Mouse (Mus musculus) C2C12 (cell line): ENCODE results near the gene Dhdh. TPM values are rescaled to one million over a fixed set of nuclear protein-coding genes. Genes with fewer than 3 reads are reported as not detected.
A peak's percentile ranks its signal among the peaks of the same experiment; 100 is the strongest.

Experiments used
- H3K27me3 ChIP-seq: one replicate; pipeline ENCODE4 v1.6.1; 2011; ENCODE audit not compliant: control insufficient read depth, insufficient read depth, insufficient read length
- H3K36me3 ChIP-seq: one replicate; pipeline ENCODE4 v1.6.1; 2011; ENCODE audit not compliant: control insufficient read depth, insufficient read depth
- H3K4me3 ChIP-seq: one replicate; pipeline ENCODE4 v1.5.1; 2011; ENCODE audit warnings: mild to moderate bottlenecking, control low read depth; ENCODE audit not compliant: poor library complexity, insufficient read depth, severe bottlenecking
- H3K79me2 ChIP-seq: one replicate; pipeline ENCODE4 v1.6.1; 2011; ENCODE audit not compliant: control insufficient read depth, insufficient read depth
- H3K79me3 ChIP-seq: one replicate; pipeline ENCODE4 v1.6.1; 2011; ENCODE audit warnings: low read depth, control low read depth
- H3ac ChIP-seq: one replicate; pipeline ENCODE3; 2011; ENCODE audit warnings: low read depth; ENCODE audit not compliant: control insufficient read depth, insufficient read length
- CEBPB ChIP-seq: IDR thresholded peaks from one replicate; pipeline ENCODE4 v1.6.1; 2011; ENCODE audit warnings: low read depth, mild to moderate bottlenecking, control low read depth, moderate library complexity
- CTCF ChIP-seq: IDR thresholded peaks from one replicate; pipeline ENCODE4 v1.5.1; 2011; ENCODE audit not compliant: control insufficient read depth, insufficient read depth, insufficient read length
- FOSL1 ChIP-seq: IDR thresholded peaks from one replicate; pipeline ENCODE4 v1.8.0; 2011; ENCODE audit warnings: mild to moderate bottlenecking, low read length; ENCODE audit not compliant: poor library complexity, insufficient read depth, severe bottlenecking
- MAX ChIP-seq: IDR thresholded peaks from one replicate; pipeline ENCODE4 v1.6.1; 2011; ENCODE audit warnings: mild to moderate bottlenecking, control low read depth
- MYOD1 ChIP-seq: IDR thresholded peaks from one replicate; pipeline ENCODE4 v1.6.1; 2011; ENCODE audit warnings: low read depth; ENCODE audit not compliant: control insufficient read depth, insufficient read length
- MYOG ChIP-seq: IDR thresholded peaks from one replicate; pipeline ENCODE4 v1.6.1; 2011; ENCODE audit not compliant: control insufficient read depth, insufficient read length; ENCODE audit errors: extremely low read depth
- USF1 ChIP-seq: IDR thresholded peaks from one replicate; pipeline ENCODE4 v1.6.1; 2011; ENCODE audit warnings: low read depth, mild to moderate bottlenecking, control low read depth, moderate library complexity
- microRNA-seq: library from miRNA; unstranded; fragments of <30 nt; microRNA quantifications from one replicate; pipeline ENCODE4, GENCODE M21; 2019; ENCODE audit warnings: borderline microRNAs expressed
- polyA plus RNA-seq: library from polyadenylated mRNA; unstranded; fragments of >200 nt; fragmentation: generic; extraction: Trizol; gene quantifications from one replicate; pipeline ENCODE4 v1.2.1, GENCODE M21; 2012; ENCODE audit warnings: missing spikeins

The Dhdh gene
- polyA plus RNA-seq, 1 experiment, result 0.07 TPM

DNA sequence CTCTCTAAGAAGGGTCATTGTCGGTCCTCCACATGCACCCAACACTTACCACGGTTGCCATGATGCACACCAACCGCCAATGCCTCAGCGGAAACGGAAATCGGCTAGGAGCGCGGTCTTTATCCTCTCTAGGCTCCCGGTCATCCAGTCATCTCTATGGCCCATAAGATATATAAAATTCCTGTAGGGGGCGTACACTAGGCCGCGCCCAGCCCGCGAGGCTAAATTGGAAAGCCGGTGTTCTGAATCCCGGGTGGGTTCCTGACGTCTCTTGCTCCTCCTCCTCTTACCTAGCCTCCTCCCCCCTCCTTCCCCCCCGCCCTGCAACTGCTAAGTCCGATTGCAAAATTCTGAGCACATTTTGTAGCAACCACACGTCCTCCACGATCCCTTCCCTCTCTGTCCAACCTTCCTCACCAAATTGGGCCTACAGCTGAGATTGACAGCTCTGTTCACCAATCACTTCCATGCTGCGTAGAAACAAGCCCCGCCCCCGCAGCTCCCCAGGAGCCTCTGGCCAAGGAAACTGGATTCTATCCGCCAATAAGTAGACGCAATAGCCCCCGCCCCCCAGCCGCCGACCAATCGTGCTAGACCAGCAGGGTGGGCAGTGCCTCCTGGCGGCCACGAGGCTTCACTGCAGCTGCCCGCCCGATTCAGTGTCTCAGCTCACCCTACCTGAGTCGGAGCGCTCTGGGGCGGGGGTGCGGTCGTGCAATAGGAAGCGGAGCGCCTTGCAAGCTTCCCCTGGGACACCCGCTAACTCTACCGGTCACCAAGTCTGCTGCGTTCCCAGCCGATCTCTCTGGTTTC is 54.2 kb downstream of the Dhdh start, which contains the start of gene Gys1:
Gys1 (plus strand) TSS at position 642 of the 813 bp plus-strand sequence.
- Histone ChIP-seq H3K79me3 (peaks cover 36% of the 10 kb centered on the region), H3K4me3 (peak within 1 kb of the TSS; percentile 89), H3K36me3 (peaks cover 13% of the 10 kb centered on the region), H3K79me2 (peaks cover 75% of the 10 kb centered on the region), H3ac (peak within 1 kb of the TSS; percentile 91), H3K27me3 (no peaks in the 10 kb centered on the region)
- TF ChIP-seq MYOD1, result no peak
- no peak for TF ChIP-seq FOSL1
- peak; percentile 87 for TF ChIP-seq CEBPB
- TF ChIP-seq CTCF, result peak; percentile 98
- no peak for TF ChIP-seq MAX
- no peak for TF ChIP-seq MYOG
- no peak for TF ChIP-seq USF1

DNA sequence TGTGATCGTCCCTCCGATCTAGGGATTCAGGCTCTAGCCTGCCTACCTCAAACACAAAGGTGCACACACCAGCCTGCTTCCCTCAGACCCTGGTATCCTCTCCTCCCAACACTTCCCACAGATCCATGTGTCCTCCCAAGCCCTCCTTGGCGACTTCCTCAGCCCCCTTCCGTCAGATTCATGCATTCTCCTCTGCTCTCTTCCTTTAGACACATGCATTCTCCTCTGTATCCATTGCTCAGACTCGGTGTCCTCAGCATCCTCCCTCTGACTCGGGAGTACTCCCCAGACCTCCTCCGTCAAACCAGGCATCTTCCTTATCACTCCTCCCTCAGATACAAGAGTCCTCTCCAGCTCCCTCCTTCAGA is 54.8 kb downstream of the Dhdh start:
- Histone ChIP-seq H3K4me3 (peak overlapping the region; percentile 89), H3K79me2 (peaks cover 81% of the 10 kb centered on the region), H3K36me3 (peaks cover 18% of the 10 kb centered on the region), H3K79me3 (peaks cover 39% of the 10 kb centered on the region), H3ac (peak overlapping the region; percentile 91), H3K27me3 (no peaks in the 10 kb centered on the region)
- TF ChIP-seq MYOG, result no peak
- TF ChIP-seq MAX, result no peak
- TF ChIP-seq CEBPB, result no peak
- no peak for TF ChIP-seq FOSL1
- TF ChIP-seq USF1, result no peak
- no peak for TF ChIP-seq MYOD1
- no peak for TF ChIP-seq CTCF

DNA sequence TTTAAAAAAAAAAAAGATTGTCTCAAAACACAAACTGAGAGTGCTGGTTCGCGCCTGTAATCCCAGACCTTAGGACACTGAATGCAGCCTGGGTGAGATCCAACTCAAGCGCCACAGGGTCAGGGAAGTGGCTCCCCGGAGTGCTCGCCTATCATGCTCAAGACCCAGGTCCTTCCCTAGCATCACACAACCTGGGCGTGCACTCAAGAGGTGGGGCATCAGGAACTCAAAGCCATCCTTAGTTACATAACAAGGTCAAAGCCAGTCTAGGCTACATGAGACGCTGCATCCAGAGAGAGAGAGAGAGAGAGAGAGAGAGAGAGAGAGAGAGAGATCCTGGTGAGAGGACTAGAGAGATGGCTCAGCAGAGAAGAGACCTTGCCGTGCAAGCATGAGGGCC is 62.0 kb downstream of the Dhdh start:
- Histone ChIP-seq H3ac (no peak overlapping the region), H3K79me2 (peaks cover 47% of the 10 kb centered on the region), H3K36me3 (peaks cover 45% of the 10 kb centered on the region), H3K27me3 (no peaks in the 10 kb centered on the region), H3K4me3 (no peak overlapping the region), H3K79me3 (peaks cover 22% of the 10 kb centered on the region)
- TF ChIP-seq CTCF (no peak), MAX (no peak), MYOG (no peak), FOSL1 (no peak), USF1 (no peak), MYOD1 (no peak), CEBPB (no peak)

DNA sequence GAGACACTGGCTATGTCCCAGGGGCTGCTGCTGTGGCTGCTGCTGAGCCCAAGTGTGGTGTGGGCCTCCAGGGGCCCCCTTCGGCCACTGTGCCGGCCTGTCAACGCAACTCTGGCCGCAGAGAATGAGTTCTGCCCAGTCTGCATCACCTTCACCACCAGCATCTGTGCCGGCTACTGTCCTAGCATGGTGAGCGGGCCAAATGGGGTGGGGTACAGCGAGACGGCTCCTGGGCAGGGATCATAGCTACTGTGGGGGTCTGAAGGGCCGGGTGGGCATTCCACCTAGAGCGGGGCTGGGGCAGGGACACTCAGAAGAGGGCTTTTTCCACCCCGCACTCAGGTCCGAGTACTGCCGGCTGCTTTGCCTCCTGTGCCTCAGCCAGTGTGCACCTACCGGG is 67.4 kb downstream of the Dhdh start:
- TF ChIP-seq MYOG (no peak), USF1 (no peak), FOSL1 (no peak), MAX (no peak), CTCF (no peak), CEBPB (no peak), MYOD1 (no peak)
- H3K36me3 ChIP-seq, result peaks cover 27% of the 10 kb centered on the region
- H3K27me3 ChIP-seq, result peaks cover 3% of the 10 kb centered on the region
- H3K79me2 ChIP-seq, result no peaks in the 10 kb centered on the region
- H3K4me3 ChIP-seq, result no peak overlapping the region
- no peak overlapping the region for H3ac ChIP-seq
- H3K79me3 ChIP-seq, result no peaks in the 10 kb centered on the region

Small RNAs within 50 kb of the gene (microRNA-seq; reads per million reads assigned to microRNA genes)
- 0.96 reads per million, percentile 20 among the genes with 10 or more reads in this experiment for gene Gm22133

Other genes starting within 250 kb of the Dhdh start
- 0.37 TPM for gene Cd37, start 249.7 kb downstream of the Dhdh start, polyA plus RNA-seq
- gene Slc6a16, start 247.7 kb downstream of the Dhdh start, polyA plus RNA-seq, result not detected
- gene Slc6a21, start 211.3 kb downstream of the Dhdh start, polyA plus RNA-seq, result not detected
- 10.6 TPM for gene Trpm4, start 155.0 kb downstream of the Dhdh start, polyA plus RNA-seq
- 0.51 TPM for gene Hrc, start 153.5 kb downstream of the Dhdh start, polyA plus RNA-seq
- 4.8 TPM for gene Ppfia3, start 121.8 kb downstream of the Dhdh start, polyA plus RNA-seq
- 0.94 TPM for gene Lin7b, start 118.2 kb downstream of the Dhdh start, polyA plus RNA-seq
- gene Snrnp70, start 93.1 kb downstream of the Dhdh start, polyA plus RNA-seq, result 321 TPM
- gene Kcna7, start 83.2 kb downstream of the Dhdh start, polyA plus RNA-seq, result 0.01 TPM
- gene Ntf5, start 75.1 kb downstream of the Dhdh start, polyA plus RNA-seq, result 0.92 TPM
- gene Lhb, start 68.0 kb downstream of the Dhdh start, polyA plus RNA-seq, result not detected
- gene Gys1, start 54.0 kb downstream of the Dhdh start, polyA plus RNA-seq, result 25.2 TPM
- 179 TPM for gene Ruvbl2, start 50.7 kb downstream of the Dhdh start, polyA plus RNA-seq
- gene Ftl1, start 28.9 kb downstream of the Dhdh start, polyA plus RNA-seq, result 14,288 TPM
- gene Bax, start 21.9 kb downstream of the Dhdh start, polyA plus RNA-seq, result 642 TPM
- gene Tulp2, start 6.9 kb downstream of the Dhdh start, polyA plus RNA-seq, result not detected
- gene Gm45808, start 2.0 kb downstream of the Dhdh start, polyA plus RNA-seq, result not detected
- gene Nucb1, start 21.6 kb upstream of the Dhdh start, polyA plus RNA-seq, result 115 TPM
- gene Ppp1r15a, start 37.5 kb upstream of the Dhdh start, polyA plus RNA-seq, result 32.5 TPM
- gene Plekha4, start 37.5 kb upstream of the Dhdh start, polyA plus RNA-seq, result 0.89 TPM
- 1.7 TPM for gene Hsd17b14, start 66.1 kb upstream of the Dhdh start, polyA plus RNA-seq
- 26.5 TPM for gene Bcat2, start 81.3 kb upstream of the Dhdh start, polyA plus RNA-seq
- 0.97 TPM for gene Fgf21, start 126.7 kb upstream of the Dhdh start, polyA plus RNA-seq
- gene Fut1, start 128.5 kb upstream of the Dhdh start, polyA plus RNA-seq, result 0.04 TPM
- not detected for gene Izumo1, start 133.0 kb upstream of the Dhdh start, polyA plus RNA-seq
- not detected for gene Rasip1, start 138.7 kb upstream of the Dhdh start, polyA plus RNA-seq
- 0.48 TPM for gene Mamstr, start 151.2 kb upstream of the Dhdh start, polyA plus RNA-seq
- 0.01 TPM for gene Fut2, start 177.6 kb upstream of the Dhdh start, polyA plus RNA-seq
- gene Ntn5, start 195.2 kb upstream of the Dhdh start, polyA plus RNA-seq, result 0.04 TPM
- 0.18 TPM for gene Sec1, start 205.6 kb upstream of the Dhdh start, polyA plus RNA-seq
- gene Car11, start 211.0 kb upstream of the Dhdh start, polyA plus RNA-seq, result 0.44 TPM
- 5.6 TPM for gene Dbp, start 216.3 kb upstream of the Dhdh start, polyA plus RNA-seq
- 4,453 TPM for gene Rpl18, start 226.7 kb upstream of the Dhdh start, polyA plus RNA-seq
- 16.9 TPM for gene Sphk2, start 229.2 kb upstream of the Dhdh start, polyA plus RNA-seq
- 0.48 TPM for gene Fam83e, start 232.4 kb upstream of the Dhdh start, polyA plus RNA-seq
- 0.33 TPM for gene Spaca4, start 237.0 kb upstream of the Dhdh start, polyA plus RNA-seq